In genomic region chr14:83803412-83803811, GRCm38 (mm10) we compare ENCODE assay signal across 19 mouse cellular contexts.
A peak's percentile ranks its signal among the peaks of the same experiment; 100 is the strongest.
DNase-seq lines count a peak whose midpoint lies in the region.
"Had no signal": no experiment of that assay in that cellular context is flagged by ENCODE, and none has a peak within 500 bp of the region (broad histone marks: within the 10 kb centered on the region; RNA-seq: fewer than 3 reads in every experiment).

No protein-coding gene starts in this region.

- peak; percentile 15 to 41 for DNase-seq in frontal cortex, adult 2 months (ENCODE audit: extremely low spot score in 1 of 2, low spot score in 1 of 2)
- DNase-seq in frontal cortex, postnatal 25 days (ENCODE audit: low spot score in 2 of 2) = no peak
- peak; percentile 9 to 20 for DNase-seq in left cerebral cortex, adult 9 months (ENCODE audit: low spot score in 2 of 2)
- no peak for DNase-seq in left cerebral cortex, postnatal 10 days (ENCODE audit: extremely low spot score in 1 of 2, low spot score in 2 of 2)
- DNase-seq in brain, adult 2 months (ENCODE audit: low read depth, low spot score) = peak; percentile 60
- DNase-seq in layer of hippocampus, adult 9-11 months = peak; percentile 50
- no peak for DNase-seq in T-cell, adult 2 months (ENCODE audit: low spot score)
- DNase-seq: adrenal gland, postnatal 14 days; cerebellum, adult 18-20 months; cerebellum, postnatal 10 days; gastrocnemius, adult 2 months; gastrocnemius, postnatal 36 days; heart, adult 18-20 months; heart, postnatal 36 days; kidney, adult 2 months; kidney, postnatal 4 days; liver, postnatal 0 days; lung, postnatal 36 days; thymus, postnatal 14 days had no signal

- intact Hi-C loops in left cerebral cortex, postnatal 10 days (cut with DNase I) = no loop called here

Comparison
In these comparisons a context has a peak if more than half of its experiments do, and no peak if none do; other contexts are left out.
1. DNase-seq: peak in frontal cortex, adult 2 months (2 of 2), left cerebral cortex, adult 9 months (2 of 2), brain, adult 2 months (single experiment) and layer of hippocampus, adult 9-11 months (single experiment); none in frontal cortex, postnatal 25 days (0 of 2), left cerebral cortex, postnatal 10 days (0 of 2) and T-cell, adult 2 months (single experiment).